Mouse (Mus musculus) heart, adult 18-20 months (tissue): ENCODE results near the gene Scaf1. TPM values are rescaled to one million over a fixed set of nuclear protein-coding genes. Genes with fewer than 3 reads are reported as not detected.

Experiments
- DNase-seq, 2 experiments: peaks; one replicate each; pipeline ENCODE4 v3.0.0; 2021 to 2022; ENCODE audit warnings: mixed read lengths in 1 of 2
- total RNA-seq, 2 experiments: library from RNA; stranded (reverse); gene quantifications; 2 replicates each; pipeline ENCODE4 v1.2.3; 2021

Gene Scaf1
- total RNA-seq, 2 experiments from 2014 or later, result 45.1 to 46.0 TPM

DNA sequence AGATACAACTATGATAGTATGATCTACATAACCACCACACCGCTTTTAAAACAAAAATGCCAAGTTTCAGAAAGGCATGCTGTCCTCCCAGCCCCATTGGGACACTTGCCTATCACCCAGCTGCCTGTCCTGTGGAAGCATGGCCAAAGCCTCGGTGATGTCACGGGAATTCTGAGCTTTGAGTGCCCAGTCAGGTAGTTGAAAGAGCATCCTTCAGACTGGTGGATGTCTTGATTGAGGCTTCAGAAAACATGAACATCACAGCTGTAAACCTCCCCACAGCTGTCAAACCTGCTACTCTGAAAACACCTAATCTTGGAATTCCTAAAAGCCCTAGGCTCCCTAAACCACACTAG lies 2.1 kb downstream of the Scaf1 start:
- DNase-seq, result no peak

DNA sequence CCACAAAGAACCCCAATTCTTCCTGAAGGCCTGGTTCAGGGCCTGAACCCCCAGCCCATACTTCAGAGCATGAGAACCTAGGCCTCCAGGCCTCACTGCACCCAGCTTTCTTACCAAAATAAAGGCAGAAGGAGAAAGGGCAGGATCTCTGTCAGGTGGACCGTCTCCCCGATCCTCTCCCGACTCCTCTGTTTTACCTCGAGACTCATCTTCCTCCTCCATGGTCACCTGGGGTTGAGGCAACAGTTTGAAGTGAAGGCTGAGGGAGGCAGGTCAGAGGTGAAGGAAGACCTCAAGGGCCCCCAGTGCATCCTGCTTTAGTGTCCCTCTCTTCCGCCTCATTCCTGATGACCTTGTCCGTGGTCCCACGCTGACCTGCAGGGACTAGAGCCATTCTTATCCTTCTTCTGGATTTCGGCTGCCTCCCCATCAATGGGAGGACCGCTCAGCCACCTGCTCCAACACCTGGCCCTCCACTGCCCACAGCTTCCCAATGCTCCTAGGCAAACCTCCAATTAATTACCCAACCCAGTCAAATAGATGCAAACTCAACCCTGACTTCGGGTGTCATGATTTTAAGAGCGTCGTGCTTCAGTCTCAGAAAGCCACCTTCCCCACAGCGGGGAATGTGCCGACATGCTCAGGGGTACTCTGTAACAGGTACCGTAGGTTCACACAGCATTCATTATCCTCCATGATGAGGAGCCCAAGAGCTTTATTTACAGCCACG lies 2.6 kb downstream of the Scaf1 start:
- no peak for DNase-seq

DNA sequence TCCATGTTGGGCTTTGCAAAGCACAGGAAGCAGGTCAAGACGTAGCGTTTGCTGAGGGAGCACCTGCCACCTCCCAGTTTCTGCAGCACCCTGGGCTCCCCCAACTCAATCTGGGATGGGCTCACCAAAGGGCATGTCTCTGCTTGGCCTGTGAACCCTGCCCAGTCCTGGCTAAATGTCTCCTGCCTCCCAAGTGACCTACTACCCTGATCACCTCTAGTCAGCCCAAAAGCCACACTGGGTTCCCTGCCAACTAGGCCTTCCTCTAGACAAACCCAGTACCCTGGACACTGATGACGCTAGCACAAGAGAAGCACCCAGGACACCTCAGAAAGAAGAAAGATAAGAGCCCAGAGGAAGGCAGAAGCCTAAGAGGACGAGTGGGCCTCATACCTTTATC lies 3.3 kb downstream of the Scaf1 start:
- no peak for DNase-seq

DNA sequence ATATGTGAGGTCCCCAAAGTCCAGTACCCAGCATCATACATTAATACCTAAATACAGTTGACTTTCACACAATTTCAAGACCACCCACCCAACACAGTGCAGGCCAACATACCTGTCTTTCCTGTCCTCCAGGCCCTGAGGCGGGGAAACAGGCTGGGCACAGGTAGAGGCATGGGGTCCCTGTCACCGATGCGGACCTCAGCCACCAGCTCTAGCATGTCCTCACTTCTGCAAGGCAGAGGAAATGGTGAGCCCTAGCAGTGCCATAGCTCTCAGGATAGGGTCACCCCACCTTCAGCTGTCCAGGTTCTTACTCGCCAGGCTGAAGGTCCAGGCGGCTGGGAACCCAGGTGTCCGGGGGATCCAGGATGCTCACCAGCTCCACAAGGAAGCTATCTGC lies 4.2 kb downstream of the Scaf1 start:
- no peak for DNase-seq

DNA sequence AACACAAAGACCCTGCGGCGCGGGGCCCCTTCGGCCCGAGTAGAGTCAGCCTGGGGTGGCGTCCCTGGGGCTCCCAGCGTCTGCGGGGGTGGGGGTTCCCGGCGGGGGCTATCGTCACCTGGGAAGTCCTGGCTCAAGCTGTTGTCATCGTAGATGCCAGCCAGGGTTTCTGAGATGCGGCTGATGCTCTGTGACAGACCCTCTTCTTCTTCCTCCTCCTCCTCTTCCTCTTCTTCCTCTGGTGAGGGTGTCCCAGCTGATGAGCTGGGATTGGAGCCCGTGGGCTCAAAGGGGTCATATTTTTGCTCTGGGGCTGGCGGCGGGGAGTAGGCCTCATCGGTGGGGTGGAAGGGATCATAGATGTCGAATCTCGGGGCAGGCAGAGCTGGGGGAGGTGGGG lies 7.8 kb downstream of the Scaf1 start:
- DNase-seq, result no peak

DNA sequence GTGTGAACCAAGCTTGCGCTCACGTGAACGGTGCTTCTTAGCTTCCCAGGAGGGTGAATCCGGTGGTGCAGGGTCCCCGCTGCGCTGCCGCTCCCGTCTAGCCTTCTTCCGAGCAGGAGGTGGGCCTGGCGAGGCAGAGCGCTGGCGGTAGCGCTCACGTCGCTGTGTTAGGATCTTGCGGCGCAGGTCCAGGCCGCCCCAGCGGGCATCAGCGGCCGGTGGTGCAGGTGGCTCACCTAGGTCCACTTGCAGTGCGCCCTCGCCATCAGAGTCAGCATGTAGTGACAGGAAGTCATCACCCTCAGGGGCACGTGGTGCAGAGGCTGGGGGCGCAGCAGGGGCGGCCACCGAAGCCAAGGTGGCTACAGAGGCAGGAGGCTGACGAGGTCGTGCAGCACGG lies 8.3 kb downstream of the Scaf1 start:
- no peak for DNase-seq

DNA sequence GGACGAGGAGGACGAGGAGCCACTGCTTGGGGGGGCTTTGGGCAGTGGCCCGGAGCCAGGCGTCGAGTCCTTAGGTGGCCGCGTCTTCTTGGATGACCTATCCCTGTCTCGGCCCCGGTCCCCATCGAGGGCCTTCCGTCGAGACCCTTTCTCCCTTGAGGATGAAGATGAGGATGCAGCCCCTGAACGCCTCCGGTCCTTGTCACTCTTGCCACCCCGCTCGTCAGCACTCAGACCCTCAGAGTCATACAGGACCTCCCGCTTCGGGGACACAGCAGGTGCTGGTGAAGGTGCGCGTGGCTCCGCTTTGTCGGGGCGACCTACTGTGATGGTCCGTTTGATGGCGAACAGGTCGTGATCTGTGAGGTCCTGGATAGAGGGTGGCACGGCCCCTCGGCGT lies 9.0 kb downstream of the Scaf1 start:
- no peak for DNase-seq

DNA sequence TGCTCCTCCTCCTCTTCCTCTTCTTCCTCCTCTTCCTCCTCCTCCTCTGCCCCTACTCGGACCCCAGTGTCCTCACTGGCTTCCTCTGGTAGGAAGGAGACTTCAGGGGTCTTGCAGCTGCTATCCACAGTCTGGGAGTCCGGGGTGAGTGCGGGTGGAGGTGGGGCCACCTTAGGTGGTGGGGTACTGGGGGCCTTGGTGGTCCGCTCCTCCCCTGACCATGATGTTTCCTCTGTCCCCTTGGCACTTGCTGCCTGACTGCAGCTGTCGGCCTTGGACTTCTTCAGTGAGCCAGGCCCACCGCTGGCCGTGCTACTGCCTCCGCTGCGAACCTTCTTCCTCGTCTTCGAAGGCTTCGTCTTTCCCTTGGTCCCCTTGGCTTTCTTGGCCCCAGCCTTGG lies 9.7 kb downstream of the Scaf1 start:
- DNase-seq, result no peak

DNA sequence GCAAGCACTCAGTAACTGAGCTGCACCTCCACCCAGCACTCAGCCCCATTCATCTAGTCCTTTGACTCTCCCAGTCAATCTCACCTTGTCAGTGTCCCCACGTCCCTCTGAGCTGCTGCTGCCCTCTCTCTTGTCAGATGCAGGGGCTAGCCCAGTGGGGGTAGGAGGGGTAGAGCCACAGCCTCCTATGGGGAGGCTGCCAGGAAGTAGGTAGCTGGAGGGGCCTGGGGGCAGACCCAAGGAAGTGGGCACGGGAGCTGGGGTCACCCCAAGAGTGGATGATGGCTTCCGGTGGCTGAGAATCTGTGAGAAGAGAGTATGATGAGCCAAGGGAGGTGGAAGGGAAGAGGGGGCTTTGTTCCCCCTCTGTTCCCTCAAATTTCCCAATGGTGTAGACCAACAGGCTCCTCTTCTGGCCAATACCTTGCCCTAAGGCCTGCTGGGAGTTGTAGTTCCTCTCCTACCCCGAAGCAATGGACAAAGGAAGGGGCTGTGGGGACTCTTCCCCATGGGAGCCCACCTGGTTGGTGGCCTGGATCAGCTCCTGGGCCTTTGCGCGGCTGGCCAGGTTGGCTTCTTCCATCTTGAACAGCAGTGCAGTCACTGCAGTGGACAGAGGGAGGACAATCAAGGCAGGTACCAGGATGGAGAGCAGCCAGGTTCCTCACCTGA lies 10.7 kb downstream of the Scaf1 start:
- DNase-seq, result no peak

DNA sequence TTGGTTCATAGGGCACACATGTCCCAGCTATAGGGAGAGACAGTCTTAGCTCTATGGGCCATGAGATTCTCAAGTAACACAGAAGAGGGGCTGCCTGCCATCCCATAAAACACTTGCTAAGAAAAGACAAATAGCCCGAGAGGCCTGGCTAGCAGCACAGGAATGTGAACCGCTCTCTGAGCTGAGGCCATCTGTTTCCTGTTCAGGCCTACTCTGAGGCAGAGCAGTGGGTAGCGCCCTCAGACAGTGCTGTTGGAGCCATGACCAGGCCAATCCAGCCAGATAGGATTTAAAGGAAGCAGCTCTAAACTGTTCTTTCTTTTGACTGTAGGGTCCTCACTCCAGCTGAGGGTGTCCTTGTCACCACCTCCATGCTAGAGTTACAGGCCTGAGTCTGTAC lies 11.6 kb downstream of the Scaf1 start:
- DNase-seq, result no peak

DNA sequence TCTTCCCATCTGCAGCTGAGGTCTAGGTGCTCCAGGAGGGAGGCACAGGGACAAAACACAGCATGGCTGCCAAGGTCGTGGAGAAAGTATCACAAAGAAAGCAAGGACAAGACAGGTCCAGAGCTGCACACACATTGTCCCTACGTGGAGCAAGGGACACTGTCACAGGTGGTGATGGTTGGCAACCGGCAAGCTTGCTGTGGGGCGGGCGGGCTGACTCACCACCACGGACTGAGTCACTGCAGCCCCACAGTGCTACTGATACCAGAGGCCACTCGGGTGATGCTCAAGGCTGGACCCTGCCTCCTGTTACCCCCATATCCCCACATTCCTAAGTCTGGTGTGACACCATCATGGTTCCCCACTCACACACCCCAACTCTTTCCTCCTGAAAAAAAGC lies 13.7 kb downstream of the Scaf1 start:
- no peak for DNase-seq

DNA sequence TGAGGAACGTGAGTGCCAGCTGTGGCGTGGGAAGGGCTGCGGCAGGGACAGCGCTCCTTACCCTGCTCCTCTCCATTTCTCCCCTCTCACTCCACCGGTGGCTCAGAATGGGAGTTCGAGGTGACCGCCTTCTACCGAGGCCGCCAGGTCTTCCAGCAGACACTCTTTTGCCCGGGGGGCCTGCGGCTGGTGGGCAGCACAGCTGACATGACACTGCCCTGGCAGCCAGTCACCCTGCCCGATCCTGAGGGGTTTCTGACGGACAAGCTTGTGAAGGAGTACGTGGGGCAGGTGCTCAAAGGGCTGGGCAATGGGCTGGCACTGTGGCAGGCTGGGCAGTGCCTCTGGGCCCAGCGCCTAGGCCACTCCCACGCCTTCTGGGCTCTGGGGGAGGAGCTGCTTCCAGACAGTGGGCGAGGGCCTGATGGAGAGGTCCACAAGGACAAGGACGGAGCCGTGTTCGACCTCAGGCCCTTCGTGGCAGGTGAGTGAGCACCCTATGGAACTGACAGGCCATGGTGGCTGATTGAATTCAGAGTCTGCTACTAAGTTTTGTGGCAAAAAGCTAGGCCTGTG lies 15.5 kb downstream of the Scaf1 start:
- DNase-seq, result no peak

DNA sequence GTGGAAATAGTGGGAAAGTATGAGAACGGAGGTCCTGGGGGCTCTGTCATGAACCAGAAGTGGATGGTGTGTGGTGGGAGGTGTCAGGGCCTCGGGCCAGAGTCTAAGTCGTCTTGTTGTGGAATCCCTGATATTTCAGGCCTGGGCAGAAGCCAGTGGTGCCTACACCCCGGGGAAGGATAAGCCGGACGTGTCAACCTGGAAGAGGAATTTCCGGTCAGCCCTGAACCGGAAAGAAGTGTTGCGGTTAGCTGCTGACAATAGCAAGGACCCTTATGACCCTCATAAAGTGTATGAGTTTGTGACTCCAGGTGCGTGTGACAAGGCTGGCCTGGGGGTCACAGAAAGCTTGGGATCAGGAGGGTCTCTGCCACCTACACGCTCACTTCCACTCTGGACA lies 16.4 kb downstream of the Scaf1 start:
- peak in 1 of 2 experiments; percentile 49 for DNase-seq

DNA sequence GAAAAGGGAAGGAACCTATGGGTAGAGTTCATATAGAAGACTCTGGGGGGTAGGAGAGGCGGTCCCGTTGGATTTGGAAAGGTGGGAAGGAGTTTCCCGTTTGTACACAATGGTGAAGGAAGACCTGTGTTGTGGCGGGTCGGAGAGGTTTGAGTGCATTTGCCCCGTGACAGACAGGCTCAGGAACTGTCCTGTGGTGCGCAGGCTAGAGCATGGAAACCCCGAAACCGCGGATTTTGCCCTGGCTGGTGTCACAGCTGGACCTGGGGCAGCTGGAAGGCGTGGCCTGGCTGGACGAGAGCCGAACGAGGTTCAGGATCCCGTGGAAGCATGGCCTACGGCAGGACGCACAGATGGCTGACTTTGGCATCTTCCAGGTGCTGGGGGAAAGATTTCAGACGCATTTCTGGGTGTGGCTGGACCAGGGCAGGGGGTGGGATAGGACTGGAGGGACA lies 17.6 kb downstream of the Scaf1 start, which contains the start of gene Bcl2l12:
Gene Bcl2l12, minus strand, starts transcription at position 212 of the 455 bp plus-strand sequence.
- peak; percentile 59 to 67 for DNase-seq

DNA sequence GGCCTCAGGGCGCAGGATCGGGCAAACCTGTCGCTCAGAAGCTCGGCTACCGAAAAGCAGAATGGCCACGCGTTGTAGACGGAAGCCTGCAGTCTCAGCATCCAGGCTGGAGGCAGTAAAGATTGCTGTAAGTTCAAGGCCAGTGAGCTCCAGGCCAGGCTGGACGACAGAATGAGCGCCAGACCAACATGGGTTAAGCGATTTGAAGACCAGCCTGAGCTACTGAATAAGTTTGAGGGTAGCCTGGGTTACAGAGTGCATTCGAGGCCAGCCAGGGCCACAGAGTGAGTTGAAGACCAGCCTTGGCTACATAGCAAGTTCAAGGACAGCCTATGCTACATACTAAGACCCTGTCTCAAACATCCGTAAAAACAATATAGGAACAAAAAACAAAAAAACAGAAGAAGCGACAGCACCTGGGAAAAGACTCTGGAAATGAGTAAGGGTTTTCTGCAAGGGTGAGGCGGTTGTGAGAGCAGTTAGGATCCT lies 18.2 kb downstream of the Scaf1 start:
- DNase-seq, result no peak

DNA sequence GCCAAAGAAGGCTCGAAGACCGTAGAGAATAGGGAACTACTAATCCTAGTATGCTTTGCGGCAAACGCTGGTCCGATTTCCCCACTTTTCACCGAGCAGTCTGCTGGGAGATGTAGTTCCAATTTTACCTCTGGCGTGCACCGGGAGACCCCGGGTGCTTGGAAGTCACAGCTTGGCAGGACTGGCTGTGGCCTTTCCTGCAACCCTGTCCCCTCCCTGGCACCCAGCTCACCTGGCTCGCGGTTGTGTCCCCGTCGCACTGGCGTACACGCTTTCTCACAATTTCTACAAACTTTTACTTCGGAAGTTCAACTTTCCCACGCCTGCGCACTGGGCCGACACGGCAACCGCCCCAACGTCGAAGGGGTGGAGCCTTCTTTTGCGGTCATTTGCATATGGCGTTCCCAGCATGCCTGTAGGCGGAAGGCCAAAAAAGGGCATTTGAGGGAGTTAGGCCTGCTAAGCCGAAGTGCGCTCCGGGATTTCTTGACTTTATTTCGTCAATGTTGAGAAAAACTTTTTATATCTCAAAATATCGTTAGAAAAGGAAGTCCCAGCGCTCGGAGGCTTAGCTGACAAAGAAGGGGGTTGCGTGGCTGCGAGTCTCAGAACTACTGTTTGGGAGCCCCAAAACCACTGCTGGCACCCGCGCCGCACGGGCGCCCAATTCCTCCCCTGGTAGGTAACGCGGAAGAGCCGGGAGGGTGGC lies 18.8 kb downstream of the Scaf1 start, which contains the start of gene Irf3:
Gene Irf3, plus strand, starts transcription at position 418 of the 709 bp plus-strand sequence.
- DNase-seq, result peak; percentile 98 to 99

DNA sequence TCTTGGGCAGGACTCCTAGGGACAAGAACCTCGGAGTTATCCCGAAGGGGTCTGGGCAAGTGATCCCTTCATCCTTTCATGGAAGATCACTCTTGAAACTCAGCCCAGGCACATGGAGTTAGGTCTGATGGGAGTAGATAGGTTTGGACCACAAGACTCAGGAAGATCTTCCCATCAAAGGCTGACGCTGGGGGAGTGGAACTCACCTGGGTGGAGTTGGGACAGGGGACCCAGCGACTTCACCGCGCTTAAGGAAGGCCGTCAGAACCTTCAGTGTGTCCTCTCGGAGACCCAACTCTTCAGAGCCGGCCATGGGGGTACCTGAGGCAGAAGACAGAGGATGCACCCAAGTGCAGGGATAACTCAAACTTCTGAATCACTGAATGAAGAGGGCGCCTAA lies 19.5 kb downstream of the Scaf1 start:
- DNase-seq, result no peak

DNA sequence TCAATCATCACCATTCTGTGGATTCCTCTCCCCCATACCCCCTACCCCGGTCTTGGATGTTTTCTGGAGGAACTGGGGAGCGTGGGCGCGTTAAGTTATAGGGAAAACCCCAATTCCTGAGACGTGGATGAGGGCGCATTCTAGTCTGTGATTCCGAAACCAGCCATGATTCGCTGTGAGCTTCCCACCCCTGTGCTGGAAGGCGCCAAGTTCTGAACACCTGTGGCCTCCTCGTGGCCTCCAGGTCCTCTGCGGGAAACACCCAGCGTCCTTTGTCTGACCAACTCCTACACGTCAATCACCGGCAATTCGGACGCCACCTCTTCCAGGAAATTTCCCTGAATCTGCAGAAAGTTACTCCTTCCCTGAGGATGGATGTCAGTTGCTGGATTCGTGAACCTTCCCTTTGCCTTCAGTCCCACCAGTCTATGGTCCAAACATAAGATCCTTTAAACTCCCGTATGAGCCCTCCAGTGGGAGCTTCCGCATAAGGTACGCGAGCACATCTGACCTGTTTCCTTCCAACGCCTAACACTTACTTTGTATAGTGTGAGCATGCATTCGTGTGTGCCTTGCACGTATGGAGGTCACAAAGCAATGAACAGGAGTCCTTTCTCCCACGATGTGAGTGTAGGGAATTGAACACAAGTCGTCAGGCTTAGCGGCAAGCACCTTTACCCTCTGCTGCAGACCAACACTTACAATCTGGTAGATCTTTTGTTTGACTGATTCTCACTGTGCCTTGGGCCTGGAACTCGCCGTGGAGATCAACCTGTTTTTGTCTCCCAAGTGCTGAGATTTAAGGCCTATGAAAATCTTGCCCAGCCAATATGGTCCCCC lies 29.1 kb downstream of the Scaf1 start:
- DNase-seq, result no peak

DNA sequence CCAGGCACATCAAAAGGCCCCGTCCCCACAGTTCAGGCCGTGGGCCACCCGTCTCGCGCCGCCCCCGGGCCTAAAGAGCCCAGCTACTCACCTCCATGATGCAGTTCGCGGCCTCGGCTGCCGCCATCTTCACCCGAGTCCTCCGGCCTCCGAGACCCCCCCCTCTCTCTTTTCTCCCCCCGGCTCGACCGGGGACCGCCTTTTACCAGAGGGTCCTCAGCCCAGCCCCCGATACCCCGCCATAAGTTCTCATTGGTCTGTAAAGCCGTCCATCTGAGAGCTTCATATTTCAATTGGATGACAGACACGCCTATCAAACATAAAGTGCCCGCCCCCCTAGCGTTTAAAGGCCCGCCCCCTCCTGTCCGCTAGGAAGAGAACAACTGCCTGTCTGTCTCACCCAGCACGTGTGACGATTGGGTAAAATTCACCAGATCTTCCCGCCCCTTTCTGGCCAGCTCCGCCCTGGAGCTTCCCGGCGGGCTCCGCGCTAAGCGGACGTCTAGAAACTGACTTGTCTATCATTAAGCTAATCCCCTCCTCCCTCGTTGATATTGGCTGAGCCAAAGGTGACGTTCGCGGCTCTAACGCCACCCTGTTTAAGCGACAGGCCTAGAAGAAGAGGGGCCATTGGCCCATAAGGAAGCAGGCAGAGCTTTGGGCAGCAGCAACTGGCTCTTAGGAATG lies 29.8 kb downstream of the Scaf1 start, which contains the start of gene Prmt1:
Gene Prmt1, minus strand, starts transcription at position 377 of the 687 bp plus-strand sequence.
- DNase-seq, result peak; percentile 99 to 100

DNA sequence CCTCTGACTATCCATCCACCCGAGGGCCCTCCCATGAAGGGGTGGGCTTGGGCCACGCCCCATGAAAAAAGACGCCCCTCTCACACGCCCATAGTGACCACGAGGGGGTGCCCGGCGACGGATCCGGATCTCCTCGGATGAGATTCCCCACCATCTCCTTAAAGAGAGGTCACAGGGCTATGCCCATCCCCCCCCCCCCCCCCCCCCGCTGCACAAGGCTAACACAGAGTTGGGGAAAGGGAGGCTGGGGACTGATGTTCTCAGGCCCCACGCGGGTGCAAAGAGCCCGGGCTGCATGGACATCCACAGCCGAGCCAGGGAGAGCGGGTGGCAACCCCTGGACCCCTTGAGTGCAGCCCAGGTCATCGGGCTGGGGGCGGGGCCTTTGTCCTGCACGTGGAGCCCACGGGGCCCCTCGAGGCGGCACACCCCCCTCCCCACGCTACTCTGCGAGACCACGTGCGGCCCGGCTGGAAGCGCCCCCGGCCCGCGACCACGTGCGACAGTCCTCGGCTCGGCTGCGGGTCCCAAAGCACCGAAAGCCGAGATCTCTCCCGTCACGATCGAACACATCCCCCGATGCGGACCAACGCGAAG lies 30.5 kb downstream of the Scaf1 start:
- DNase-seq, result peak; percentile 73 to 78

DNA sequence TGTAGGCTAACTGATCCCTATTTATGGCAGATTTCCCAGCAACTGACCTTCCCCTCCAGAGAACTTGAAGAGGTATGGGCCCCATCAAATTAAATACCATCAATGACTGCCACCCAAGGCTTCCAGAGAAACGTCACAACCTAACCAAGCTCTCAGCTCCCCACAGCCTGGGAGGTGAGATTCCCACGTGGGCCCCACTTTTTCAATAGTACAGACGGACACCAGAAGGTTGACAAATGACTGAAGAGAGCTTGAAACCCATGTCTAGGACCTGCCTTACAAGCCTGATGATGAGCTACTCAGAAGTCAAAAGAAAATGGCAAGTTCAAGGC lies 31.4 kb downstream of the Scaf1 start:
- no peak for DNase-seq
